Mouse (Mus musculus): ENCODE measurements around the gene Pex7.
"Not testable (repeated sequence)": the region's sequence is repeated elsewhere in the genome, so short reads cannot be mapped to it uniquely, and the experiment has no call there.

The Pex7 gene

DNA sequence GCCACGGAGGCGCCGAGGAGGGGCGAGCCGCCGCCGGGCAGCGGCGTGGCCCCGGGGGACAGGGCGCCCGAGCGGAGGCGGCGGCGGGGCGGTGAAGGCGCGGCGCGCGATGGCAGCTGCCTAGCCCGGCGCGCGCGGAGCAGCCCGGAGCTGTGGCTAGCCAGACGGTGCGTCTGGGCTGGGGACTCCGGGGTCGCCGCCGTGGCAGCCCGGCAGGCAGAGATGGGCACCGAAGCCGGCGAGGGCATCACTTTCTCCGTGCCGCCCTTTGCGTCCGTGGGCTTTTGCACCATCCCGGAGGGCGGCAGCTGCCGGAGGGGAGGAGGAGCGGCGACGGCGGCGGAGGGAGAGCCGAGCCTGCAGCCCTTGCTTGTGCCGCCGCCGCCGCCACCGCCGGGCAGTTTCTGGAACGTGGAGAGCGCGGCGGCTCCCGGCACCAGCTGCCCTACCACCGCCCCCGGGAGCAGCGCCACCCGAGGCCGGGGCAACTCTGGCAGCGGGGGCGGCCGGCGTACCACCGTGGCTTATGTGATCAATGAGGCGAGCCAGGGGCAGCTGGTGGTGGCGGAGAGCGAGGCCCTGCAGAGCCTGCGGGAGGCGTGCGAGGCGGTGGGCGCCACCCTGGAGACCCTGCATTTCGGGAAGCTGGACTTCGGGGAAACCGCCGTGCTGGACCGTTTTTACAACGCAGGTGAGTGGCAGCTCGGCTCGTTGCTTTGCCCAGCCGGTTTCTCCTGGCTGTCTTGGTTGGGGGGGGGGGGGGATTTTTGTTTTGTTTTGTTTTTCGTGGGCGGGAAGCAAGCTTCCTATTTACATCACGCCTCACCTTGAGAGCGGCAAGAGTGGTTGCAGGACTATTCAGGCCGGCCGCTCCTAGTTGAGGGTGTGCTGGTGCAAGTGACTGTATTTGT is 27.1 kb upstream of the Pex7 start, which contains the start of gene Map3k5:
TSS of gene Map3k5 (plus strand) at position 89 of the 911 bp plus-strand sequence.
- in situ Hi-C loops (cut with MboI, MseI) = loop anchor here (5.0 kb wide), 3 partner anchors 63 to 193 kb away; no protein-coding TSS in a partner anchor

- in situ Hi-C loops (cut with MboI, MseI) = loop anchor here (5.0 kb wide), 2 partner anchors 139 to 194 kb away; no protein-coding TSS in a partner anchor
These were observed 26.3 kb upstream of the Pex7 start for GRCm38 (mm10) chr10:19933511-19934383.

GRCm38 (mm10) chr10:19932986-19933385 is 25.5 kb upstream of the Pex7 start:
- in situ Hi-C loops (cut with MboI, MseI) = loop anchor here (5.0 kb wide), 2 partner anchors 139 to 194 kb away; no protein-coding TSS in a partner anchor

DNA sequence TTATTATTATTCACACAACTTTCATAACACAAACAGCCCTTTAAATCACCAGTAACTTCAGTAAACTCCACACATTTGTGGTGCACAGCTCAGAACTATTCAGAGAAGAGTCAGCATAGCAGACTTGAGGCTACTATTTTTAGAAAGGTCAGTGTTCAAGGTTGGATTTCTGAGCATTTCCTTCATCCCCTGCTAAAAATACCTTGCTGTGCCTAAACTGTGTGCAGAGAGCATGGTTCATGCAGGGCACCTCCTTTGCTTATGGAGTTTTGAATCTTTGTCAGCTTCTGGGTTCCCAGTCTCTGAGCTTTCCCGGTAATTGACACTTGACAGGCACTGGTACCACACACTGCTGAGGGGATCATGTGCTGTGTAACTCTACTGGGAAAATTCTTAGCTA is 20.7 kb upstream of the Pex7 start:
- in situ Hi-C loops (cut with MboI, MseI) = no loop called here

GRCm38 (mm10) chr10:19926391-19926897 is 19.0 kb upstream of the Pex7 start:
- in situ Hi-C loops (cut with MboI, MseI) = not testable (repeated sequence)

DNA sequence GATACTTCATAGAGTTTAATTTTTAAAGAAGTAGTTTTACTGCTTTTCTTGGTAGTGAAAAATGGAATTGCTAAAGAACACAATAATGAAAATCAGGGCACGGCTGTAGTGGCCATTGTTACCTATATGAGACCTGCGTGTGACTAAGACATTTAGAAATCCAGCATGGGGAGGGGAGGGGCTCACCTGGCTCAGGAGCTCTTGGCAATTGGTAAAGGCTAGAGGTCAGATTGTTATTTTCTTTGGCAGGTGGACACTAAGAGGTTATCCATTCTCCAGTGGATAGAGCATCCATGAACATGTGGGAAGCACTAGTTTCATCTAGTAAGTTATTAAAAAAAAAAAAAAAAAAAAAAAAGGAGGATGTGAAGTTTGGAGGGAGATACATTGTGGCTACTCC is 16.8 kb upstream of the Pex7 start:
- in situ Hi-C loops (cut with MboI, MseI) = no loop called here

GRCm38 (mm10) chr10:19922410-19922809 is 14.9 kb upstream of the Pex7 start:
- in situ Hi-C loops (cut with MboI, MseI) = no loop called here

- in situ Hi-C loops (cut with MboI, MseI) = no loop called here
These were observed 7.8 kb upstream of the Pex7 start for GRCm38 (mm10) chr10:19915301-19915700.

DNA sequence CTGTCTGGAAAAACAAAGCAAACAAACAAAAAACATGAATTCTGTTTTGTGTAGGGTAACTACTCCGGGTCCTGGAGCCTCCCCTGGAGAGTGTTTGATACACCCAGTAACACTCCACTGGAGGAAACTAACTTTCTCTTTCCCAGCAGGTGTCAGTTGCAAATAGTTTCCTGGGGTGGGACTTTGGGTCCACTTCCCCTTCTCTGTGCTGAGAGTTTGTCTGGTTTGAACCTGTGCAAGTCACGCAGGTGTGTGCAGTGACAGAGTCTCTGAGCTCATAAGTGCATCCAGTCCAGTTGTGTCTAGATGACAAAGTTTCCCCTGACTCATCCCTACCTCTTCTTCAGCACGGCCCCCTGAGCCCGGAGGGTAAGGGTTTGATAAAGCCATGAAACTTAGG is 6.3 kb upstream of the Pex7 start:
- in situ Hi-C loops (cut with MboI, MseI) = no loop called here

GRCm38 (mm10) chr10:19911583-19911982 is 4.1 kb upstream of the Pex7 start:
- in situ Hi-C loops (cut with MboI, MseI) = no loop called here

DNA sequence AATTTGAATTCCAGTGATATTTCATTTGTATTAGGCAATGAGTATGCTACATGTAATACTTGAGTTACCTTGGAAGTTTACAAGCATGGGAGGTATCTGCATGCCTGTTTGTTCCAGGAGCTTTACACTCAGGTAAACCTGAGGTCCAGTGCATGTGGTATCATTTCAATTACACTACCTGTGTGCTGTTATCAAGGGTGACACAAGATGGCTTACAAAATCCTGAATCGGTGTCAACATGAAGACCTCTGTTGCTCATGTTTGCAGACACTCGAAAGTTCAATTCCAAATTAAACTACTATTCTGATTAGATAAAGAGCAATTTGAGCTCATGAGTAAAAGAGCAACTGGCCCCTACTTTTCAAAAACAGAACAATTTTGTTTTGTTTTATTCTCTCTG is 3.0 kb upstream of the Pex7 start:
- in situ Hi-C loops (cut with MboI, MseI) = no loop called here

GRCm38 (mm10) chr10:19908076-19908475 is 587 bp upstream of the Pex7 start:
- in situ Hi-C loops (cut with MboI, MseI) = no loop called here

DNA sequence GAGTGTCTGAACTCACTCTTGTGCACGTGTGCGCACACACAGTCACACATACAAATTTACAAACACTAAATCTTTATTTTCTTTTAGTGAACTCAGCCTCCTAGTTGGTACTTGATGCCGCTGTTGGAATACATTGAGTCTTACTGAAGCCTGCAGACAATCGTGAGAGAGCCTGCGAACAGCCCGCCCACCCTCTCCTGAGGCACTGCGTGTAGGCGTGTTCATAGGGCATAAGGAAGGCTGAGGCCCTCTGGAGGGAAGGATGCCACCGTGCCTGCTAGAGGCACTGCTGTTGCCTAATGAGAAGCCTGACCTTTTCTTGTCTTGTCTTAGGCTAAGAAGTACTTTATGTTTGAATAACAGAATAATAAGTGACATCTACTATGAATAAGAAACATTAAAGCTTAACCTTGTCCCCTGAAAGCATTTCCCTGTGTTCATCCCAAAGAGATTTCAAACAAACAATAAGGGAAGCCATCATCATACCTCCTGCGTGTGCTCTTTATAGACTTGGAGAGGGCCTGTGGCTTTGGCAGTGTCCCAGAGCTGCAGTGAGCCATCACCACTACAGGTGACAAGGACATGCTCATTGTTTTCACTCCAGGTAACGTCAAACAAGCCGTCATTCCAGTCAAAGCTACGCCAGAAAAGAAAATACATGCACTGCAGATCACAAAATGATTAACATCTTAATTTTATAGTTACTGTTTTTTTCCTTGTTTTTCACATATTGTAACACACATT is 3.2 kb downstream of the Pex7 start:
- in situ Hi-C loops (cut with MboI, MseI) = no loop called here

- in situ Hi-C loops (cut with MboI, MseI) = no loop called here
These were observed 5.5 kb downstream of the Pex7 start for GRCm38 (mm10) chr10:19901992-19902391.

DNA sequence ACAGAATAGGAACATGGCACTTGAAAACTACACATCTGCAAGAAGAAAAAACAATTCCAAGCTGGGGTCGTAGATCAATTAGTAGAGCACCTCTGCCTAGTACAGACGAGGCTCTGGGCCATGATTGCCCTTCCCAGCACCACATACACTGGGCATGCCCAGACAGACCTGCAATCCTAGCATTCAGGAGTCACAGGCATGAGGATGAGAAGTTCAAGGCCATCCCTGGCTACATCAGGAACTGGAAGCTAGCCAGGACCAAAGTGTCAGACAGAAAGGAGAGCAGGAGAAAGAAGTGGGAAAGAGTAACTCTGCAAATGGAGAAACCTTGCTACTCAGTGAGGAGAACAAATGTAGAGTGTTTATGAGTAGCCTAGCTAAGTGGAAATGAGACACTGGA is 7.3 kb downstream of the Pex7 start:
- in situ Hi-C loops (cut with MboI, MseI) = no loop called here

DNA sequence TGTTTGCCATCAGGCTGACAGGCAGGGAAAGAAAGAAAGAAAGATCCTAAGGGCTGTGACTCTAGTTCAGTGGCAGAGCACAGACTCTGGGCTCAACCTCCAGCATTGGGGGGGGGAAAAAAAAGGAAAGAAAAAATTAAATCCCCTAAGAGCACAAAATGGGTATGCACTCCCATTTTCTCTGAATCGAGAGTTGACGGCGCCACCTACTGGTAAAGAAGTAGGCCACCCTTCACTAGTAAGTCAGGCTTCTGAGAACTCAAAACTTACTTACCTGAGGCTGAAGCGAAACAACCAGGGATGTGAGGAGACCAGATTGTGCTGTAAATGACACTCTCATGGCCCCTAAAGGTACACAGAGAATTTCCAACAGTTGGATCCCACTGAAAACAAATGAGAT is 13.5 kb downstream of the Pex7 start:
- in situ Hi-C loops (cut with MboI, MseI) = loop anchor here (5.0 kb wide), 1 partner anchor 177 kb away; no protein-coding TSS in a partner anchor

- in situ Hi-C loops (cut with MboI, MseI) = loop anchor here (5.0 kb wide), 1 partner anchor 176 kb away; no protein-coding TSS in a partner anchor
These were observed 14.3 kb downstream of the Pex7 start for GRCm38 (mm10) chr10:19893146-19893545.

DNA sequence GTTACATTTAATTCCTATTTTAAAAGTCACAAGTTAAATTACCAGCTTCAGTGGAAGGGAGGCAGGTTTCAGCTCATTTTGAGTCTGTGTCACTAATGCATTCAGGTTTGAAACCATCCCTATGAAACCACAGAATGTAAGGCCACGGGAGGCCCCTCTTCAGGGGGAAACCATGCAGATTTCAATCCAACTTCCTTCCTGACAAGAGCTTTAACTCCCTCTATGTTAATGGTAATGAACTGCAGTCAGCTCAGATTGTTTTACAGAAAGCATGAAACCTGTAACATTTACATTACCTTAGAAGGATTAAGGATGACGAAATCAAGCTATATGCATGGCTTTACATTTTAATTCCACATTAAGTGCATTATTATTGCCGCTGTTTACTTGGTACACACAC is 15.8 kb downstream of the Pex7 start:
- in situ Hi-C loops (cut with MboI, MseI) = loop anchor here (5.0 kb wide), 1 partner anchor 174 kb away; no protein-coding TSS in a partner anchor

GRCm38 (mm10) chr10:19889908-19890307 is 17.6 kb downstream of the Pex7 start:
- in situ Hi-C loops (cut with MboI, MseI) = loop anchor here (5.0 kb wide), 1 partner anchor 173 kb away; no protein-coding TSS in a partner anchor

- in situ Hi-C loops (cut with MboI, MseI) = no loop called here
These were observed 21.2 kb downstream of the Pex7 start for GRCm38 (mm10) chr10:19886249-19886648.

GRCm38 (mm10) chr10:19884409-19884808 is 23.1 kb downstream of the Pex7 start:
- in situ Hi-C loops (cut with MboI, MseI) = no loop called here
